Mouse (Mus musculus) frontal cortex, adult (tissue): Measurements from ENCODE around the gene Fgr.

Source experiments
- ATAC-seq: cut with Nextera tagmentation; 2 replicates; pipeline ENCODE4 v1.9.2; 2017; ENCODE audit warnings: mild to moderate bottlenecking, moderate library complexity, mixed read lengths; ENCODE audit not compliant: low TSS enrichment

Fgr gene

DNA sequence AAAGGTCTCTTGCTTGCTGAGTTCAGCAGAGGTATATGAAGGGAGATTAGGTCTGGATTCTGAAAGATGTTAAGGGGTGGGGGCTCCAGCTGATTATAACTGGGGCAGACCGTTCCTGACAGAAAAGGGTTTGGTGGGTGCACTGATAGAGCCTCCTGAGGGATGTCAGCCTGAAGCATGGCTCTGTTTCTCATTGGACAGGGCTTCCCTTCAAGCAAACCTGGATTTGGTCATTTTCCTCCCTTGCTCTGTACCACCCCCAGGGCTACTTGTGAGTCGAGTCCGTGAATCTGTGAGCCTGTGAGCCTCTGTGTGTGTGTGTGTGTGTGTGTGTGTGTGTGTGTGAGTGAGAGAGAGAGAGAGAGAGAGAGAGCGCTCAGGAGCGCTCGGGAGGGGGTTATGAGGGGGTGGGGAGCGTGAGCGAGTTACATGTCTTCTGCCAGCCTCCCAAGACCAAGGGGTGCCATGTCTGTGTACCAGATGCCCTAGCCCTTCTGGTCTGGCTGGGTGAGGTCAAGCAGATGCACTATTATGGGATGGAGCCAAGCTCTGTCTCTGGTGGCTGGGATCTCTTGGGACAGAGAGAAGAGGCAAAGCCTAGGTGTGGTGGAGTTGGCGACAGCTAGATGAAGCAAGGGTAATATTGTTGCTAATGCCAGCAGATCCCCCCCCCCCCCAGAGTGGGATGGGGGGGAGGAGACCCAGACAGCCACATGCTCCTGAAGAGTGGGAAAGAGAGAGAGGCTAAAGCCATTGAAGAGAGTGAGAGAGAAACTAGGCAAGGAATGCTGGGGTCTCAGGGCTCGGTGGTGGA, 41.2 kb downstream of the Fgr start:
- ATAC-seq, result no peak

DNA sequence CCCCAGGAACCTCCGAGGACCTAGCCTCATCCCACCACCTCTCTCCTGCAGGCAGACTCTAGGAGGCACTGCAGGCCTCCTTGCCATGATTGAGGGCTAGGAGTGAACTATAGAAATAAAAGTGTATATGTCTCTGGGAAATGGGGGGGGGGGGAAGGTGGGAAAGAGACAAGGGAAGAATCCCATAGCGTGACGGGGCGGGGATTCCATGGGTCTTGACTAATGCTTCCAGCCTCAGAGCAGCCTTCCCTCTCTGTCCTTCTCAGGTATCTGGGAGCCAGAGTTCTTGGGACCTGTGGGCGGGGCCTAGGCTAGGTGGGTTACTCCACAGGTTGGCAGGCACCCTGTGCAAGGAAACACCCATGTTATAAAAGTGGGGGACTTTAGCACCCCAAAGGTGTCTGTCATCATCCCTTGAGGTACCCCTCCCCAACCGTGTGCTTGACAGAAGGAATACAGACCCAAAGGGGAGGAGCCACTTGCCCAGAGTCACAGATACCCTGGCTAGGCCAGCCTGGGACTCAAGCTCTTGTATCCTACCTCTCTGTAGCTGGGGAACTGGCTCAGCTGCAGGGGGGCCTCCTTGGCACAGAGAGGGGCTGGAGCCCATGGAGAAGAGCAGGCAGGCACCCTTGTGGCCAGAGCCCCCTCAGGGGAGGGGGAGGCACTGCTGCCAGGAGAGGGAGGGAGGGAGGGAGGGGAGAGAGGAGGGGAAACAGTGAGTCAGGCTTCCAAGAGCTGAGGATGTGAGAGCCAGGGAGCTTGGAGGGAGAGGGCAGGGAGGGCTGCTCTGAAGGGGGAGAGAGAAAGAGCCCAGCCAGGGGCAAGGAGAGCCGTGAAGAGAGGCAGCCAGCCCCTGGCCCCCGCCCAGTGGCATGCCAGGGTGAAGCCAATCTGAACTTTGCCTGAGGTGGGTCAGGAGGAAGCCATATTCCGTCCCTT, 42.1 kb downstream of the Fgr start:
- ATAC-seq, result no peak

DNA sequence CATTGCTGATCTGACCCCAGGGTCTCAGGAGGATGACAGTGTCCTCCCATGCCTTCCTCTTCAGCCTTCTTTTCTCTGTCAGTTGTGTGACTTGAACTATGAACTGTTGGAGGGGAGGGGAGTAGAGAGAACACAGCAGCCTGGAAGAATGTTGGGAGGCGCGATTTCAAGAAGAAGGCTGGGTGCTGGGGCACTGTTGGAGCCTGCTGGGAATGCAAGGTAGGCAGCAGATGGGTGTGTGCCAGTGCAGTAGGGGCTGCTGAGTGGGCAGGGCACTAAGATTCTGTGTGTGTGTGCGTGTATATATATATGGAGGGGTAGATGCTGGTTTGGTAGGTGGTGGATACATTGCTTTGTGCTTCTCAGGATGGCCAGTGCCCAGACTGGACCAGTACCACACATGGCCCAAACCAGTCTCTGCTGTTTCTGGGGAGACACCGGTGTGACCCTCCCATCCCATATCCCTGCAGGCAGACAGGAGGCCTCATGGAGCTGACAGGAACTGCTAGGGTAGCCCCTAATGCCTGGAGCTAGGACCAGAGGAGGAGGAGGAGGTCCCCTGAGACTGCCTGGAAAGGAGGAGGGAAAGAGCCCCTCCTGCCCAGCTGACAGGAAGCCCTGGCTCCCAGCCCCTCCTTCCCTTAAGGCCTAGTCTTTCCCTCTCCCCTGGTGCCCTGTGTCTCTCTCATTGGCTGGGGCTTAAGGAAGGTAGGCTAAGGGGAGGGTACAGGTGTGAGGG, 43.0 kb downstream of the Fgr start:
- peak; percentile 25; the same call in 1 of the 2 replicates for ATAC-seq

DNA sequence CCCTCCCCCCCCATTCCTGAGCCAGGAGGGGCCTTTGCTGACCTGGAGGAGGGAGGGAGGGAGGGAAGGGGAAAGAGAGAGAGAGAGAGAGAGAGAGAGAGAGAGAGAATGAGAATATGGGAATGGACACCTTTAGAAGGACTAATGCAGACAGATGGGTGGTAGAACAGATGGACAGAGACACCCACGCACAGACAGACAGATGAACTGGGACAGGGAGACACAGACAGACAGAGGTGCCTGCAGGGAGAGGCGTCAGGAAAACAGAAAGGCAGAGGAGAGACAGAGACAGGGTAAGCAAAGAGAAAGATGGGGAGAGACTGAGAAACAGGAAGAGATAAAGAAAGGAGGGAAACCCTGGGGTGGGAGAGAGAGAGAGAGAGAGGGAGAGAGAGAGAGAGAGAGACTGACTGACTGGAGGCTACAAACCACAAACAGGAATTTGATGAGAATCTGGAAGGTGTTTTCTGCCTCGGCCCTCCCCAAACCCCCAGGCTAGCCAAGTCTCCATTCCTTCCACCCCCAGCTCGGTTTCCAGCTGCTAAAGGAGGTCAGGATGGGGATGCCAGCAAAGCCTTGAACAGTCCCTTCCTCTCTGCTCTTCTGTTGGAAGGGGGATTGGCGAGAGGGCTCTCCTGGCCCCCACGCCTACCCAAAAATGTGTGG, 43.8 kb downstream of the Fgr start:
- ATAC-seq, result no peak; the same call in 1 of the 2 replicates

DNA sequence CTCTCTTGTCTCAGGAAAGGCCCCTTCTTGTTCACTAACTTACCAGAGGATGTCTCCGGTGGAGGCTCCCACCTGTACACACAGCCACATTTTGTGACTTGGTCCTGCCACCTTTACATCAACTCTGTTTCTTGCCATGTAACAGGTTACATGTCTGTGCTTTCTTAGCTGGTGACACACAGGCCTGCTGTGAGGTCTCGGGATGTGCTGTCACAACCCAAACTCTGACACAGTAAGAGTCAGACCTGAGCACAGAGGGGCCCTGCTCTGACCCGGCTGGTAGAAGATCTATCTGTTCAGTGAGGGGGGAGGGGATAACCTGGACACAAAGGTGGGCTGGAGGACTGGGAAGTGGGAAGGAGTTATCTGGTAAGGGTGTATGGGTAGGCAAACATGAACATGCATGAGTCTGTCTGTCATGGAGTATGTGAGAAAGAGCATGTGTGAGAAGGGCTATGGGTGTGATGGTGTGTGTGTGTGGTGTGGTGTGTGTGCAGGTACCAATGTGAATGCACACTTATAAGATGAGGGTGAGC, 44.4 kb downstream of the Fgr start:
- no peak for ATAC-seq

DNA sequence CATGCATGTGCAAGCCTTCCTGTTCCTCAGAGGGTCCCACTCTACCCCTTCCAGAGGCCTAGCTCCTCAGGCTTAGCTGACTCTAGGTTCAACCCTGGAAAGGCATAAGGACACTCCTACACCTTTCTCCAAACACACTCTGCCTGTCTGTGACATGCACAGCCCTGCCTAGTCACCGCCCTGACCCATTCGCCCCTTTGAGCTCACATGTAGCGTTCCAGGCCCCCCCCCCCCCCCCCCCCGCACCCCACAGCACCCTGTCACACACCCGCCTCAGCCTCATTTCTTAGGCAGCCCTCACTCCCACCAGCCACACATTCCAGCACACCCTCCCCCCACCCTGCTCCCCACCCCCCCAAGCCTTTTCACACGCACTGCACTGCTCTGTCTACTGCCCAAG, 46.8 kb downstream of the Fgr start:
- no peak for ATAC-seq

DNA sequence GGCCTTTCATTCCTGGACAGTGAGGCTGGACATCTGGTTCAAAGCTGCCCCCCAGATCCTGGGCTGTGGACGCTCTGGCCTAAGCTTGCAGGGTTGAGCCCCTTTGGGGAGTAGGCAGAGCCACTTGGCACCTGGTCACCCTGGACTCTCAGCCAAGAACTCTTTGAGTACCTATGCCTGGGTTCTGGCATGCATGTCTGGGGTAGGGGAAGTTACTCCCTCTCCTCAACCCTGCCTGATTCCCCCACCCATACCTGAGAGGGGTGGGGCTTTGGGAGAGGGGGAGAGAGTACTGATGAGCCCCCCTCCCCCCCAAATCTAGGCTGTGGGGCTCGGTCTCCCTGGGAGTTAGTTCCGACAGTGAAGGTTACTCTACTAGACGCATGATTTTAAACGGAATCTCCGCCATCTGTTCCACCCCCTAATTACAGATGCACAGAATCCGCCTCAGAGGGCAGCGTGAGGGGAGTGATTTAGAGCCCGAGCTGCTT, 47.3 kb downstream of the Fgr start:
- no peak for ATAC-seq

DNA sequence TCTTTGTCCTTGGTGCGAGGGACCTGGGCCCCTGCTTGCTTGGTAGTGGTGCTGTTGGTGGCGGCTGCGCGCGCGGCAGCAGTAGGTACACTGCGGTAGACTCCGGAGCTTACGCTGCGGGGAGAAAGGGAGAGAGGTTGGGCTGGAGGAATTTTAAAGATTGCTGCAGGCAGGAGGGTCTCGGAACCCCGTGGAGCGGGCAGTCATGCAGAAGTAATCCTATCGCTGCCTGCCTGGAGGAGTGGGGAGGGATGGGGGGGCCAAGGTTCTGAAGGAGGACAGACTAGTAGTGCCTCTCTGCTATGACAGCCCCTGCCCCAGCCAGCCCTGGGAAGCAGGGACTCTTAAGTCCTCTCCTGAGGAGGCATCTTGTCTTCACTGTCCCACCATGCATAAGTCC, 48.3 kb downstream of the Fgr start:
- no peak for ATAC-seq

DNA sequence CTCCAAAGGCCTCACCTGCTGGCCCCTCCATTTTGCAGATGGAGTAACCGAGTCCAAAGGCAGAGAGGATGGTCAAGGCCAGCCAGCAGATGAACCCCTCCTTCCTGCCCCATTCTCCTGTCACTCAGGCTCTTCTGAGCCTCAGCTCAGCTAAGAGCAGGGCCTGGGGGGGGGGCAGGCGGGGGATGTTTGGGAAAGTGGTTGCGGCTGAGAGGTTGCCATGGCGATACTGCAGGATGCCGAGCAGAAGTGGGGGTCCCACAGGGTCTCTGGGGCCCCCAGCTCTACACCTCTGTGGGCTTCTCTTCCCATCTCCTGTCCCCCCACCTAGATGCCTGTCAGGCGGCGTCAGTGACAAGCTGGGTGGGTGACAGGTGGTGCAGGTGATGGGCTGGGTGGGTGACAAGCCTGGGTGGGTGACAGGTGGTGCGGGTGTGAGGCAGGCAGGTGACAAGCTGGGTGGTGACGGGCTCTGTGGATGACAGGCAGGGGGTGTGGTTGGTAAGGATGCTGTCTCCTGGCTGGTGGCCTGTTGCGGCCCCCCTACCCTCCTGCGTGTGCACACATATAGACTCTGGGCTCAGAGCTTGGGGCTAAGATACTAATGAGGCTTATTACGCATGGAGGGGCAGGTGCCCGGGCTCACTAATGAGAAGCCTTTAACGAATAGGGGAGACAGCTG, 49.2 kb downstream of the Fgr start:
- ATAC-seq, result no peak

DNA sequence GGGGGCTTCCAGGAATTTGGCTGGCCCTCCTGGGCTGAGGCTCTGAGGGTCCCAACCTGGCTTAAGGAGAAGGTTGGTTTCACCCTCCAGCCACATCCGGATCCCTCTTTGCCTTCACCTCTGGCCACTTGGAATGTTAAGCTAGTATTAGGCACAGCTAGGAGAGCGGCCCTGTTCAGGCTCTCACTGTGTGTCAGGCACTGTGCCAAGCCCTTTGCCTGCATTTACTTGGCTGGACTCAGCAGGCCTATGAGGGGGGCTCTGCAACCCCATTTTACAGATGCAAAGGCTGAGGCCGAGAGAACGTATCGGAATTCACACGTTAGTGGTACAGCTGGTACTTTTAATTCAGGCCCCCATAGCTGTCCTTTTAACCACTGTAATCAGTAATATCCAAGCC, 49.7 kb downstream of the Fgr start:
- no peak for ATAC-seq

DNA sequence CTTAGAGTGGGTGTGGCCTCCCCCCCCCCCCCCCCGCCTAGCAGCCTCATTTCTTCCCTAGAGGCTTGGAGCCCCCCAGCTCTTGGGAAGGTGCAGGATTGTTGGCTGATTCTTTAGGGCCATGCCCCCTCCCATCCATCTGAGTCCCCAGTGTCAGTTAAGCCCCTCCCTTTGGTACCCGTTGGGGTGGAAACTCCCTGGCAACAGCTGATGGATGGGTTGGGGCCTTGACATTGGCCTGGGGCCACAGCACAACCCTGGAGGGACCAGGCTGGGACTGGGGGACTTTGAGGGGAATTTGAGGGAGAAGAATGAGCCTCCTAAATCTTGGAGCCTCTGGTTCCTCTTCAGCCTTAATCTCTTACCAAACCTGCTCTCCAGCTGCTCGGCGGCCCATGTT, 50.5 kb downstream of the Fgr start:
- no peak for ATAC-seq

DNA sequence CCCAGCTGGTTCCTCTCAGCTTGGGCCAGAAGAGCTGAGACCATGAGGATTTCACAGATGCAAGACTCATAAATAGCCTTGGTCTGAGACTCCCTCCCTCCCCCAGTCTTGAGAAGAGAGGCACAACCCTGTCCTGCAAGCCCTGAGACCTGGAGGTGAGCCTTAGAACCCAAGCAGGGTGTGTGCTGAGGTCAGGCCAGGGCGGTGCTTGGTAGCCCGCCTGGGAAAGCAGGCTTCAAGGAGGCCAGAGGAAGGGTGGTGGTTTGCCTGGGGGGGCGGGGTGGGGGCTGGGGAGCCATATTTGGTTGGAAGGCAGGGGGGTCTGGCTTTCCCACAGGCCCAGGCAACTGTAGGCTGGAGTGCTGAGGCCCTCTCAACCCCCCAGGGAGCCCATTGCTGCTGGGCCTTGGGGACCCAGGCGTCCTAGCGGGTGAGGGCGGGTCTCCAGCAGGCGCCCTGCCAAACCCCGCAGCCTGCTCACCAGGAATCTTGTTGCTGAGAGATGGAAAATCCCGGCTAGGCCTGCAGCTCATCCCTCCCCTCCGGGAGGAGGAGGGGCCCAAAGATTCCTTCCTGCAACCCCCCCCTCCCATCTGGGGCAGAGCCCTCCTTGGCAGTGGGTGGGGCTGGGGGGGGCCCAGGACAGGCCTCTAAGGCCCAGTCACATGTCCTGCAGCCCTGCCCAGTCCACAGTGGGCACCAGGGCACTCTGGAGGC, 51.2 kb downstream of the Fgr start:
- ATAC-seq, result no peak

DNA sequence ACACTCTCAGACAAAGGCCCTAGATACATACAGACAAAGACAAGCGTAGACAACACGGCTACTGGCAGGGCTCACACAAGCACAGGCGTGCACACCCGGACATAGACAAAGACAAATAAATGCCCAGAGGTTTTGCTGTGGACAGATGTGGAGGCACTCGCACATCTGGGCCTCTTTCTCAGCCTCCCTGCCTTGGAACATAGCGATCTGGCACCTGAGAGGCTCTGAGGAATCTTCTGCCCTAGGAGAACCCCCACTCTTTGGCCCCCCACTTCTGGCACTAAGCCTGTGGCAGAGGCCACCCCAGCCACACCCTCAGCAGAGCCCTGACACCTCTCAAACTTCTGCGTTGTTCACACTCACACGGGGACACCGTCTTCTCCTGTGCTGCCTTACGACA, 52.4 kb downstream of the Fgr start:
- ATAC-seq, result no peak

DNA sequence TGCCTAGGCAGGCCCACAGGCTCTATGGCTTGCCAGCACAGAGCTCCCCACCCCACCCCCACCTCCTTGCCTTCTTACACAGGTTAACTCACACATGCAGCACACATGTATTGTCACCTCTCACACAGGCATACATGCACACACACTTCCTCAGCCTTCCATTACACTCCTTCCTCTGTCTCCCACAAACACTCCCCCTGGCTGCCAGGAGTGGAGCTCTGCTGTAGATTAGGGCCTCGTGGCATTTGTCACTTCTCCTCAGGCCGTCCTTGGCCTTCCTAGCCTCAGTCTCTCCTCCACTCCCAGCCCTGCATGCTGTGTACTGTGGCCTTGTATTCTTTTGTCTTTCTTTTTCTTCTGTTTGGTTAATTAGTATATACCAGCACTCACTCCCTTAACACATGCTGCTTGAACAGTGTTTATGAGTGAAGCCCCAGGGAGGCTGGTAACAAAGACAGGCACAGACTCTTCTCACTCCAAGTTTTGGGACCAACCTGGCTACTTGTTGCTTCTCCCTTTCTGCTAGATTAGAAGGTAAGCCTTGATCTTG, 53.0 kb downstream of the Fgr start:
- ATAC-seq, result no peak

DNA sequence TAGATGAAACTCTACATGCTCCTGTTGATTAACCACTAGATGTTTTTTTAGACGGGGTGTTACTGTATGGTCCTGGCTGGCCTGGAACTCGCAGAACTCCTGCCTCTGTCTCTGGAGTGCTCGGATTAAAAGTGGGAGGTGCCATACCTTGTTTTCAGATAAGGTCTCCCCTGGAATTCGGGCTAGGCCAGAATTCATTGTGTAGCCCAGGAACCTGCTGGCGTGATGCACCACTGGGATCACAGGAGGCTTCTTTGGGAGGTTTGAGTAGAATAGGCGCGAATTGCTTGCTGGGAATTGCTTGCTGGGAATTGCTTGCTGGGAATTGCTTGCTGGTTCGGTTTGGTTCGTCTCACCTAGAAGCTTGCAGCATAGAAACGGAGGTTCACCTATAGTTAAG, 53.8 kb downstream of the Fgr start:
- ATAC-seq, result no peak

DNA sequence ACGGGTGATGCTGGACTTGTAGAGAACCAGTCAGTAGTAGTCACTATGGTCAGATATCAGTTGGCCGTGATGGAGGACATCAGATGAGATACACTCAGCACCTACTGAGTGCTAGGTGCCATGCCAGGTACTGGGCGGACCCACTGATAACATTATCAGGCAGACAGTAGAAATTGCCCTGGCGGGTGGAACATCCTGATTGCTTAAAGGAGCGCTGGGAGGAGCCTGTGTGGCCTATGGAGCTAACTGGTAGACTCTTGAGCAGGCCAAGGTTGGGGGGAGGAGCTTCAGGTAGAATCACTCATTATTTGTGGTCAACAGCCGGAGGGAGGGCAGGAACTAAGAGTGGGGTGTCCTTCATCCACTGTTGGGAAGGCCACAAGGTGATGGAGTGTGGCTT, 54.3 kb downstream of the Fgr start:
- ATAC-seq, result no peak

DNA sequence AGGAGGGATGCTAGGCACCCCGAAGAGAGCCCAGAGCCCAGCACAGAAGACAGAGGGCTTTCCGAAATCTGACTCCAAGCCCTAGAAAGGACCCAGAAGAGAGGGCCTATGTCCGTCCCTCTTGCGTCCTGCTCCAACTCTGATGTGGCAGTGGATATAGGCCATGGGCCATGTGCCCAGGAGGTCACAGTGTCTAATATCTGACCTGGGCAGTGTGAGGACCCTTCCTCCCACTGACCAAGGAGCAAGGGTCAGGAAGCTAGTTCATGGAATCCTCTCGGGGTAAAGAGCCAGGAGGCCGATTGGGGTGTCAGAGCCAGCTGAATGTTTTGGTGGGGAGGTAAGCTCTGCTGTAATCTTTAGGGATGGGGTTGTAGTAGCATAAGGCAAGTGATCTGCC, 55.0 kb downstream of the Fgr start:
- ATAC-seq, result no peak

DNA sequence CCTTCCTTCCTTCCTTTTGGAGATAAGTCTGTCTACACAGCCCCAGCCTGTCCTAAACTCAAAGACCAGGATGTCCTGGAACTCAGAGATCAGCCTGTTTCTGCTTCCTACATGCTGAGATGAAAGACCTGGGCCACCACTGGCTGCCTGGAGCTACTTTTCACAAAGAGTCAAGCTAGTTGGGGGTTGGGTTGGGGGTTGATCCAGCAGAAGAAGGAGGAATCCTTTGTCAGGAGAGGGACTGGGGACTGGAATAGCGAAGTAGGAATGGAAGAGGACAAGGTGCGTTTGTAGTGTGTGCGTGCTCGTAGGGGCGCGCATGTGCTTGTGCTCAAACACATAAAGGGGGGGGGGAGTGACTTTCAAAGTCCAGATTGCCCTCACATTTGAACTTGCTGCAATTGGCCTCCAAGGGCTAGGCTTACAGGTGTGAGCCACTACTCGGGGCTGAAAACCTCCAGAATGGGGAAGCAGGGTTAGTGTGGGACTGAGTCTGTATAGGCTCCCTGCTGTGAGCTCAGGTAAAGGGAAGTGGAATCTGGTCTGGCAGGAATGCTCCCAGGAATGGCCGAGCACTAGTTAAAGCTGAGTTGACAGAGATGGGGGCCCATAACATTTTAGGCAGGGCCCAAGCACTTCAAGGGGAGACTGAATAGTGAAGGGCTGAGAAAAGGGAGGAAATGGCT, 58.7 kb downstream of the Fgr start:
- ATAC-seq, result no peak

DNA sequence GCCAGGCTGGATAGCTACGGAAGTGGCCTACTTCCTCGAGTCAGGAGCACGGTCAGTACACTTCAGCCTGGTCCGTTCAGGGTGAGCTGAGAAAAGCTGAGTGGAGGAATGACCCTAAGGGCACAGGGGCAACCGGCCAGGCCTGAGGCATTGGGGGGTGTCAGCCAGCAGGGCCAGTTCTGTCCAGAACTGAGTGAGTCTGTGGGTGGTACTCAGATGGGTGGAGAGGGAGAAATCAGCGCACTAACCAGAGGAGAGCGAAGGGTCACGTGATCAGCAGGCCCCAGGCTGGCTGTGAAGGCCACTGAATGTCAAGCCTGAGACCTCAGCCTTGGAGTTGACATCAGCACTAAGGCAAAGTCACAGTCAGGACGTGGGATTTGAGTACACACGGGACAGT, 60.6 kb downstream of the Fgr start:
- no peak for ATAC-seq
